Mouse (Mus musculus): Measurements from ENCODE around the gene Mlst8.

Gene Mlst8

GRCm38 (mm10) chr17:24489265-24490030 lies 10.6 kb upstream of the Mlst8 start:
- 21% methylated on average over 19 of the region's 19 CpGs for WGBS

GRCm38 (mm10) chr17:24488662-24489264 lies 9.9 kb upstream of the Mlst8 start:
- WGBS, result under 1% methylated on average over 70 of the region's 81 CpGs

GRCm38 (mm10) chr17:24488186-24488661 lies 9.3 kb upstream of the Mlst8 start, which contains the start of gene Caskin1:
Caskin1 (plus strand) TSS chr17:24488601.
- 1% methylated on average over 45 of the region's 45 CpGs for WGBS

GRCm38 (mm10) chr17:24485090-24485860 lies 6.4 kb upstream of the Mlst8 start:
- 47% methylated on average over 11 of the region's 11 CpGs for whole genome bisulfite sequencing

- 95% methylated on average over 3 of the region's 3 CpGs for WGBS
Measured at GRCm38 (mm10) chr17:24483495-24483894, 4.6 kb upstream of the Mlst8 start.

GRCm38 (mm10) chr17:24481027-24481815 lies 2.3 kb upstream of the Mlst8 start:
- WGBS, result 93% methylated on average over 20 of the region's 20 CpGs

GRCm38 (mm10) chr17:24480201-24480826 lies 1.4 kb upstream of the Mlst8 start:
- WGBS, result 44% methylated on average over 3 of the region's 3 CpGs

GRCm38 (mm10) chr17:24479431-24479830 lies 553 bp upstream of the Mlst8 start:
- 17% methylated on average over 1 of the region's 1 CpGs for WGBS

- WGBS, result 39% methylated on average over 11 of the region's 11 CpGs
Measured at GRCm38 (mm10) chr17:24477985-24478600, 785 bp downstream of the Mlst8 start.

GRCm38 (mm10) chr17:24477053-24477984 lies 1.6 kb downstream of the Mlst8 start:
- WGBS, result 90% methylated on average over 20 of the region's 20 CpGs

- 86% methylated on average over 10 of the region's 10 CpGs for WGBS
Measured at GRCm38 (mm10) chr17:24476022-24476776, 2.7 kb downstream of the Mlst8 start.

- WGBS, result 90% methylated on average over 6 of the region's 6 CpGs
Measured at GRCm38 (mm10) chr17:24475586-24475985, 3.3 kb downstream of the Mlst8 start.

- WGBS, result 56% methylated on average over 5 of the region's 5 CpGs
Measured at GRCm38 (mm10) chr17:24474557-24474956, 4.3 kb downstream of the Mlst8 start.

- 62% methylated on average over 6 of the region's 6 CpGs for WGBS
Measured at GRCm38 (mm10) chr17:24473612-24474275, 5.1 kb downstream of the Mlst8 start, which contains the start of gene Bricd5. Bricd5 (plus strand) TSS chr17:24473884.

GRCm38 (mm10) chr17:24472512-24472911 lies 6.4 kb downstream of the Mlst8 start:
- WGBS, result 65% methylated on average over 4 of the region's 4 CpGs

- WGBS, result under 1% methylated on average over 68 of the region's 68 CpGs
Measured at GRCm38 (mm10) chr17:24470701-24471527, 8.0 kb downstream of the Mlst8 start.
